11 mouse cellular contexts compared by ENCODE assay signal in genomic region chr5:113145171-113145570, GRCm38 (mm10).
DNase-seq lines count a peak whose midpoint lies in the region; ATAC-seq and TF ChIP-seq lines count a peak whose summit lies in the region.
"Had no signal": no experiment of that assay in that cellular context is flagged by ENCODE, and none has a peak within 500 bp of the region (broad histone marks: within the 10 kb centered on the region; RNA-seq: fewer than 3 reads in every experiment).

No protein-coding gene starts in this region.

- H3K27ac ChIP-seq in gastrocnemius, adult 2 months, result peak overlapping the region; percentile 57
- H3K27ac ChIP-seq in layer of hippocampus, adult 2 months, result peak overlapping the region; percentile 64; the same call in 1 of the 2 replicates
- peak overlapping the region; percentile 7; the same call in 1 of the 2 replicates for H3K27ac ChIP-seq in hindbrain, embryonic 15.5 days (replicated peaks)
- peak overlapping the region; percentile 63 for H3K27ac ChIP-seq in midbrain, embryonic 16.5 days (ENCODE audit: low read length)
- H3K27ac ChIP-seq: liver, embryonic 13.5 days; macrophage had no signal

- no peaks in the 10 kb centered on the region for H3K9me3 ChIP-seq in hindbrain, embryonic 15.5 days
- H3K9me3 ChIP-seq in midbrain, embryonic 16.5 days (replicated peaks; ENCODE audit: control insufficient read depth, low read length, poor library complexity, severe bottlenecking), result no peaks in the 10 kb centered on the region

- DNase-seq in gastrocnemius, adult 2 months, result no peak
- DNase-seq in gastrocnemius, postnatal 36 days, result no peak
- no peak for DNase-seq in layer of hippocampus, adult 2 months (ENCODE audit: low spot score in 2 of 2)
- no peak for DNase-seq in layer of hippocampus, adult 9-11 months
- DNase-seq in c-Kit-positive CD71-positive TER-119-positive erythroid progenitor cells, embryonic 14.5 days (ENCODE audit: low spot score), result no peak
- no peak for DNase-seq in thymus, postnatal 36 days
- DNase-seq: kidney, postnatal 36 days; liver, embryonic 13.5 days had no signal

- TF ChIP-seq CTCF in gastrocnemius, adult 2 months (IDR thresholded peaks at IDR 0.05), result no peak
- TF ChIP-seq CTCF in layer of hippocampus, adult 2 months (conservative IDR thresholded peaks at IDR 0.05), result no peak

- intact Hi-C loops in gastrocnemius, adult 2 months (cut with DNase I), result no loop called here
- intact Hi-C loops in gastrocnemius, postnatal 36 days (cut with DNase I), result no loop called here

- 47% methylated on average over 9 of the region's 9 CpGs for WGBS in hindbrain, embryonic 15.5 days
- WGBS in midbrain, embryonic 16.5 days, result 50% methylated on average over 9 of the region's 9 CpGs

- no peaks in the 10 kb centered on the region for H3K27me3 ChIP-seq in hindbrain, embryonic 15.5 days
- H3K27me3 ChIP-seq in midbrain, embryonic 16.5 days (ENCODE audit: control insufficient read depth, insufficient read depth, low read depth, low read length), result no peaks in the 10 kb centered on the region
- H3K27me3 ChIP-seq: liver, embryonic 13.5 days had no signal

- H3K36me3 ChIP-seq in hindbrain, embryonic 15.5 days, result no peaks in the 10 kb centered on the region
- no peaks in the 10 kb centered on the region for H3K36me3 ChIP-seq in midbrain, embryonic 16.5 days (ENCODE audit: control insufficient read depth, insufficient read depth, low read length)

- no peak for ATAC-seq in hindbrain, embryonic 15.5 days (ENCODE audit: low FRiP score, low read depth)
- ATAC-seq in midbrain, embryonic 16.5 days, result no peak

- peaks cover 36% of the 10 kb centered on the region for H3K4me1 ChIP-seq in hindbrain, embryonic 15.5 days (replicated peaks)
- H3K4me1 ChIP-seq in midbrain, embryonic 16.5 days (ENCODE audit: control insufficient read depth, insufficient read depth, low read length), result peaks cover 20% of the 10 kb centered on the region

- H3K4me2 ChIP-seq in hindbrain, embryonic 15.5 days, result no peak overlapping the region
- H3K4me2 ChIP-seq in midbrain, embryonic 16.5 days (ENCODE audit: low read length), result no peak overlapping the region
- H3K4me2 ChIP-seq: liver, embryonic 13.5 days had no signal

- H3K4me3 ChIP-seq in gastrocnemius, adult 2 months, result no peak overlapping the region
- H3K4me3 ChIP-seq in layer of hippocampus, adult 2 months, result no peak overlapping the region
- no peak overlapping the region for H3K4me3 ChIP-seq in hindbrain, embryonic 15.5 days
- no peak overlapping the region for H3K4me3 ChIP-seq in midbrain, embryonic 16.5 days (ENCODE audit: low read depth, low read length)
- H3K4me3 ChIP-seq: liver, embryonic 13.5 days had no signal

- H3K9ac ChIP-seq in hindbrain, embryonic 15.5 days, result no peak overlapping the region
- H3K9ac ChIP-seq in midbrain, embryonic 16.5 days (ENCODE audit: low read depth, low read length), result no peak overlapping the region; the same call in 1 of the 2 replicates
- H3K9ac ChIP-seq: liver, embryonic 13.5 days had no signal

Comparison
In these comparisons a context has a peak if more than half of its experiments do, and no peak if none do; other contexts are left out.
1. H3K27ac ChIP-seq: peak in every context shown above with its lines; median percentile 64 in layer of hippocampus, adult 2 months; 63 in midbrain, embryonic 16.5 days; 57 in gastrocnemius, adult 2 months; 7 in hindbrain, embryonic 15.5 days.